Comparison of ENCODE assay signal across 13 mouse cellular contexts in the genomic region with DNA sequence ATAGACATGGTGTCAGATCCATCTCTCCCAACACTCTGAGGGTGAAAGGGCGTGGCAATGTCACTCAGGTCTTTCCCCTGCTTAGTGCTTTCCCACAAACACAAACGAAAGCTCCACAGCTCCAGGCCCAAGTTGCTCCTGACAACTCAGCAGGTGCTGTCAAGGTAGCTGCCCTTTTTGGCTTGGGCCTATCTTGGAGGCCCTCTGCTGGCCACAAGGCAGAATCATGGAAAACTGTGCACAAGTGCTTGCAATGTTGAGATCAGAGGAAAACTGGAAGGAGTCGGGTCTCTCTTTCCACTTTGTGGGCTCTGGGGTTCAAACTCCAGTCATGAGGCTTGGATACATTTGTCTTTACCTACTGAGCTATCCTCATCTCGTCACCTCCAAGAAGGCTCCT. TPM values are rescaled to one million over a fixed set of nuclear protein-coding genes. Genes with fewer than 3 reads are reported as not detected.
DNase-seq lines count a peak whose midpoint lies in the region; ATAC-seq and TF ChIP-seq lines count a peak whose summit lies in the region.
"Had no signal": no experiment of that assay in that cellular context is flagged by ENCODE, and none has a peak within 500 bp of the region (broad histone marks: within the 10 kb centered on the region; RNA-seq: fewer than 3 reads in every experiment).

No protein-coding gene starts in this region.

- no peak overlapping the region for H3K4me2 ChIP-seq in forebrain, postnatal 0 days (ENCODE audit: low read depth)
- no peak overlapping the region for H3K4me2 ChIP-seq in forebrain, embryonic 12.5 days
- no peak overlapping the region for H3K4me2 ChIP-seq in liver, embryonic 14.5 days (ENCODE audit: low read depth)
- H3K4me2 ChIP-seq in liver, embryonic 11.5 days = no peak overlapping the region
- H3K4me2 ChIP-seq: stomach, embryonic 15.5 days had no signal

- H3K4me1 ChIP-seq in forebrain, postnatal 0 days (ENCODE audit: insufficient read depth) = no peaks in the 10 kb centered on the region
- no peaks in the 10 kb centered on the region for H3K4me1 ChIP-seq in forebrain, embryonic 12.5 days
- peaks cover 0 to 9% of the 10 kb centered on the region in 2 experiments; a peak in 2 of 4 replicates for H3K4me1 ChIP-seq in liver, embryonic 14.5 days (replicated peaks; ENCODE audit: control insufficient read depth in 2 of 2, insufficient read depth in 2 of 2, low read length in 1 of 2)
- H3K4me1 ChIP-seq in liver, embryonic 11.5 days (replicated peaks; ENCODE audit: control insufficient read depth, insufficient read depth, low read length) = no peaks in the 10 kb centered on the region
- H3K4me1 ChIP-seq in E14TG2a.4 (replicated peaks; ENCODE audit: low read depth, low read length) = peaks cover 24% of the 10 kb centered on the region
- H3K4me1 ChIP-seq in cortical plate, adult 2 months (ENCODE audit: control insufficient read depth, insufficient read depth, low read length) = peaks cover 3% of the 10 kb centered on the region
- H3K4me1 ChIP-seq: stomach, embryonic 15.5 days had no signal

- H3K27me3 ChIP-seq in forebrain, postnatal 0 days (ENCODE audit: insufficient read depth, low read length) = no peaks in the 10 kb centered on the region
- no peaks in the 10 kb centered on the region for H3K27me3 ChIP-seq in forebrain, embryonic 12.5 days
- no peaks in the 10 kb centered on the region for H3K27me3 ChIP-seq in liver, embryonic 14.5 days (ENCODE audit: control insufficient read depth, insufficient read depth, low read length)
- H3K27me3 ChIP-seq in liver, embryonic 11.5 days (replicated peaks; ENCODE audit: control insufficient read depth, insufficient read depth, low read length) = no peaks in the 10 kb centered on the region
- H3K27me3 ChIP-seq in E14TG2a.4 (ENCODE audit: insufficient read depth, low read length) = no peaks in the 10 kb centered on the region
- H3K27me3 ChIP-seq: stomach, embryonic 15.5 days had no signal

- TF ChIP-seq POLR2A in cortical plate, adult 2 months (IDR thresholded peaks at IDR 0.05; ENCODE audit: extremely low read depth, insufficient read depth, low read length) = no peak

- no peak overlapping the region for H3K4me3 ChIP-seq in forebrain, postnatal 0 days (ENCODE audit: low read depth, low read length)
- no peak overlapping the region for H3K4me3 ChIP-seq in forebrain, embryonic 12.5 days (replicated peaks)
- no peak overlapping the region for H3K4me3 ChIP-seq in liver, embryonic 14.5 days (ENCODE audit: insufficient read depth in 1 of 2, low read depth in 2 of 2, low read length in 2 of 2)
- H3K4me3 ChIP-seq in liver, embryonic 11.5 days (ENCODE audit: low read depth, low read length) = no peak overlapping the region
- no peak overlapping the region for H3K4me3 ChIP-seq in E14TG2a.4 (replicated peaks; ENCODE audit: low read length)
- H3K4me3 ChIP-seq in cortical plate, adult 2 months (ENCODE audit: insufficient read depth, low read length) = no peak overlapping the region
- H3K4me3 ChIP-seq: stomach, embryonic 15.5 days had no signal

- TF ChIP-seq CTCF in forebrain, postnatal 0 days (IDR thresholded peaks at IDR 0.05; ENCODE audit: low read depth) = peak; percentile 57
- TF ChIP-seq CTCF in liver, embryonic 14.5 days (IDR thresholded peaks at IDR 0.05; ENCODE audit: low read depth) = peak; percentile 50
- peak; percentile 43 for TF ChIP-seq CTCF in E14TG2a.4 (conservative IDR thresholded peaks at IDR 0.05; ENCODE audit: low read length)
- TF ChIP-seq CTCF in cortical plate, adult 2 months (IDR thresholded peaks at IDR 0.05; ENCODE audit: extremely low read depth, insufficient read depth, low read length) = peak; percentile 57

- WGBS in forebrain, postnatal 0 days = 68% methylated on average over 4 of the region's 4 CpGs
- WGBS in forebrain, embryonic 12.5 days = 71% methylated on average over 4 of the region's 4 CpGs
- WGBS in liver, embryonic 14.5 days (ENCODE audit: insufficient replicate concordance) = 62% methylated on average over 4 of the region's 4 CpGs
- 80% methylated on average over 4 of the region's 4 CpGs for WGBS in liver, embryonic 11.5 days

- no peak for TF ChIP-seq EP300 in liver, embryonic 14.5 days (IDR thresholded peaks at IDR 0.05; ENCODE audit: low read depth)

- no peak overlapping the region for H3K9ac ChIP-seq in forebrain, postnatal 0 days
- no peak overlapping the region for H3K9ac ChIP-seq in forebrain, embryonic 12.5 days
- no peak overlapping the region for H3K9ac ChIP-seq in liver, embryonic 14.5 days (replicated peaks)
- H3K9ac ChIP-seq in liver, embryonic 11.5 days (ENCODE audit: low read depth, low read length) = no peak overlapping the region
- H3K9ac ChIP-seq: stomach, embryonic 15.5 days had no signal

- H3K9me3 ChIP-seq in forebrain, postnatal 0 days (ENCODE audit: low read length) = no peaks in the 10 kb centered on the region
- H3K9me3 ChIP-seq in forebrain, embryonic 12.5 days = no peaks in the 10 kb centered on the region
- no peaks in the 10 kb centered on the region for H3K9me3 ChIP-seq in liver, embryonic 14.5 days (ENCODE audit: control insufficient read depth, low read length)
- no peaks in the 10 kb centered on the region for H3K9me3 ChIP-seq in liver, embryonic 11.5 days (ENCODE audit: control insufficient read depth, low read length)
- no peaks in the 10 kb centered on the region for H3K9me3 ChIP-seq in E14TG2a.4 (ENCODE audit: low read length)
- H3K9me3 ChIP-seq: G1E; stomach, embryonic 15.5 days had no signal

- ATAC-seq in forebrain, postnatal 0 days = no peak
- no peak for ATAC-seq in forebrain, embryonic 12.5 days (ENCODE audit: low FRiP score)
- ATAC-seq in liver, embryonic 14.5 days (ENCODE audit: insufficient read depth) = no peak
- no peak for ATAC-seq in liver, embryonic 11.5 days (replicated peaks; ENCODE audit: low FRiP score)

- no peak for DNase-seq in forebrain, postnatal 0 days
- no peak for DNase-seq in liver, embryonic 14.5 days (ENCODE audit: low read depth in 3 of 3, low spot score in 3 of 3)
- DNase-seq in liver, embryonic 11.5 days (ENCODE audit: low spot score) = no peak
- no peak for DNase-seq in frontal cortex, postnatal 25 days (ENCODE audit: low spot score in 2 of 2)
- DNase-seq in lung, postnatal 36 days = no peak
- DNase-seq: layer of hippocampus, adult 9-11 months had no signal

- peaks cover 30% of the 10 kb centered on the region for H3K36me3 ChIP-seq in forebrain, postnatal 0 days (ENCODE audit: insufficient read depth)
- peaks cover 43% of the 10 kb centered on the region for H3K36me3 ChIP-seq in forebrain, embryonic 12.5 days (replicated peaks)
- peaks cover 4% of the 10 kb centered on the region; the same call in 1 of the 2 replicates for H3K36me3 ChIP-seq in liver, embryonic 14.5 days (replicated peaks; ENCODE audit: control insufficient read depth, insufficient read depth, low read depth)
- H3K36me3 ChIP-seq in liver, embryonic 11.5 days (ENCODE audit: control insufficient read depth, insufficient read depth, low read length) = peaks cover 9% of the 10 kb centered on the region
- peaks cover 33% of the 10 kb centered on the region for H3K36me3 ChIP-seq in E14TG2a.4 (ENCODE audit: insufficient read depth, low read length)

- H3K27ac ChIP-seq in forebrain, postnatal 0 days (ENCODE audit: low read depth, low read length) = no peak overlapping the region
- no peak overlapping the region for H3K27ac ChIP-seq in forebrain, embryonic 12.5 days
- H3K27ac ChIP-seq in liver, embryonic 14.5 days = no peak overlapping the region
- H3K27ac ChIP-seq in liver, embryonic 11.5 days (ENCODE audit: low read depth, low read length) = no peak overlapping the region
- no peak overlapping the region for H3K27ac ChIP-seq in cortical plate, adult 2 months (ENCODE audit: insufficient read depth, low read length)
- H3K27ac ChIP-seq: stomach, embryonic 15.5 days had no signal

RNA-seq across cellular contexts. Expression of a gene that starts 18.3 kb away (rescaled TPM):
- total RNA-seq in forebrain, postnatal 0 days (2014; rRNA removed) = 37.5 and 40.0 TPM in 2 replicates
- 29.4 and 30.6 TPM in 2 replicates for polyA plus RNA-seq in forebrain, postnatal 0 days (2015; fragmentation: Nextera tagmentation; extraction: Ambion mirVana)
- polyA plus RNA-seq in forebrain, embryonic 12.5 days (2016; fragmentation: Nextera tagmentation; extraction: Ambion mirVana) = 80.4 and 81.5 TPM in 2 replicates
- polyA plus RNA-seq in liver, embryonic 14.5 days (2012; rRNA removed) = 33.6 and 51.1 TPM in 2 replicates
- polyA plus RNA-seq in liver, embryonic 14.5 days (2014; fragmentation: Nextera tagmentation; extraction: Ambion mirVana) = 38.8 and 40.4 TPM in 2 replicates
- polyA plus RNA-seq in liver, embryonic 11.5 days (2014; fragmentation: Nextera tagmentation; extraction: Ambion mirVana) = 98.0 and 107 TPM in 2 replicates
- 28.0 and 35.6 TPM in 2 replicates for polyA plus RNA-seq in cortical plate, adult 2 months (2012; rRNA removed)

RNA-seq across cellular contexts. Expression of a gene that starts 21.2 kb away (rescaled TPM):
- total RNA-seq in forebrain, postnatal 0 days (2014; rRNA removed) = 1.4 and 2.2 TPM in 2 replicates
- 1.9 and 3.5 TPM in 2 replicates for polyA plus RNA-seq in forebrain, postnatal 0 days (2015; fragmentation: Nextera tagmentation; extraction: Ambion mirVana)
- polyA plus RNA-seq in forebrain, embryonic 12.5 days (2016; fragmentation: Nextera tagmentation; extraction: Ambion mirVana) = 0.29 TPM in 1 of 2 replicates, not detected in the other
- not detected in 2 replicates for polyA plus RNA-seq in liver, embryonic 14.5 days (2012; rRNA removed)
- not detected in 2 replicates for polyA plus RNA-seq in liver, embryonic 14.5 days (2014; fragmentation: Nextera tagmentation; extraction: Ambion mirVana)
- polyA plus RNA-seq in liver, embryonic 11.5 days (2014; fragmentation: Nextera tagmentation; extraction: Ambion mirVana) = not detected in 2 replicates
- polyA plus RNA-seq in cortical plate, adult 2 months (2012; rRNA removed) = 1.0 and 1.7 TPM in 2 replicates
- total RNA-seq: heart, adult 8-10 months had no signal
- polyA plus RNA-seq: G1E; liver, embryonic 16.5 days had no signal
